Mouse (Mus musculus) heart, adult 8-10 months (tissue): ENCODE measurements around the gene Guca1b. TPM values are rescaled to one million over a fixed set of nuclear protein-coding genes. Genes with fewer than 3 reads are reported as not detected.

ENCODE experiments used
- DNase-seq: peaks from one replicate; pipeline ENCODE4 v3.0.0; 2022; ENCODE audit warnings: low spot score
- total RNA-seq, 4 experiments: library from RNA; stranded (reverse); gene quantifications; 2 replicates each; pipeline ENCODE4 v1.2.4; 2022

Guca1b gene
- under 1 TPM in 3 of 4 experiments, not detected in 1; 0.17 to 0.37 (median 0.35) TPM for total RNA-seq

- DNase-seq: no peak
These were observed at the start of gene Guca1b for GRCm38 (mm10) chr17:47385145-47385544. Guca1b (plus strand) TSS chr17:47385393.

GRCm38 (mm10) chr17:47343121-47343520 lies 42.1 kb upstream of the Guca1b start:
- DNase-seq: no peak

- DNase-seq: no peak
These were observed 35.4 kb upstream of the Guca1b start for GRCm38 (mm10) chr17:47349721-47350319.

GRCm38 (mm10) chr17:47359964-47360363 lies 25.2 kb upstream of the Guca1b start:
- peak; percentile 16 for DNase-seq

- no peak for DNase-seq
These were observed 23.9 kb upstream of the Guca1b start for GRCm38 (mm10) chr17:47361343-47361742.

- DNase-seq: peak; percentile 90
These were observed 16.6 kb upstream of the Guca1b start, which contains the start of gene Mrps10 for GRCm38 (mm10) chr17:47368401-47369086. Mrps10 (plus strand) TSS chr17:47368887.

GRCm38 (mm10) chr17:47369087-47369443 lies 16.1 kb upstream of the Guca1b start:
- no peak for DNase-seq

GRCm38 (mm10) chr17:47371451-47371850 lies 13.7 kb upstream of the Guca1b start:
- peak; percentile 53 for DNase-seq

- no peak for DNase-seq
These were observed 11.2 kb upstream of the Guca1b start for GRCm38 (mm10) chr17:47373991-47374390.

- DNase-seq: no peak
These were observed 8.4 kb upstream of the Guca1b start for GRCm38 (mm10) chr17:47376779-47377280.

- DNase-seq: no peak
These were observed 7.1 kb upstream of the Guca1b start for GRCm38 (mm10) chr17:47378133-47378532.

GRCm38 (mm10) chr17:47381917-47382316 lies 3.3 kb upstream of the Guca1b start:
- DNase-seq: no peak

GRCm38 (mm10) chr17:47383266-47383665 lies 1.9 kb upstream of the Guca1b start:
- DNase-seq: no peak

GRCm38 (mm10) chr17:47384064-47384463 lies 1.1 kb upstream of the Guca1b start:
- DNase-seq: no peak

- DNase-seq: no peak
These were observed 1.5 kb downstream of the Guca1b start for GRCm38 (mm10) chr17:47386649-47387048.

GRCm38 (mm10) chr17:47394223-47394869 lies 9.2 kb downstream of the Guca1b start:
- DNase-seq: no peak

- DNase-seq: peak; percentile 21
These were observed 10.3 kb downstream of the Guca1b start for GRCm38 (mm10) chr17:47395376-47395913.

GRCm38 (mm10) chr17:47399091-47399490 lies 13.9 kb downstream of the Guca1b start:
- no peak for DNase-seq

- no peak for DNase-seq
These were observed 15.3 kb downstream of the Guca1b start, which contains the start of gene Guca1a for GRCm38 (mm10) chr17:47400451-47400850. Guca1a (minus strand) TSS chr17:47400584.

GRCm38 (mm10) chr17:47407717-47408557 lies 22.7 kb downstream of the Guca1b start:
- DNase-seq: no peak

- DNase-seq: peak; percentile 50
These were observed 23.3 kb downstream of the Guca1b start for GRCm38 (mm10) chr17:47408558-47408898.
